Mouse (Mus musculus) forebrain, embryonic 10.5 days (tissue): ENCODE measurements around the gene Slc22a6. TPM values are rescaled to one million over a fixed set of nuclear protein-coding genes. Genes with fewer than 3 reads are reported as not detected.
A peak's percentile ranks its signal among the peaks of the same experiment; 100 is the strongest.

Experiments used
- DNase-seq: peaks from one replicate; pipeline ENCODE4 v3.0.0-alpha.2; 2017; ENCODE audit warnings: low spot score; ENCODE audit errors: extremely low spot score
- H3K27ac ChIP-seq: fragments of 300-500 bp; sonication (generic); 2 replicates; pipeline ENCODE4 v1.5.1; 2016; ENCODE audit warnings: mild to moderate bottlenecking
- H3K27me3 ChIP-seq: fragments of 300-500 bp; sonication (generic); 2 replicates; pipeline ENCODE4 v1.6.1; 2016; ENCODE audit warnings: mild to moderate bottlenecking; ENCODE audit not compliant: poor library complexity, severe bottlenecking
- H3K36me3 ChIP-seq: fragments of 300-500 bp; sonication (generic); replicated peaks from 2 replicates; pipeline ENCODE4 v1.6.1; 2016; ENCODE audit warnings: mild to moderate bottlenecking, moderate library complexity
- H3K4me1 ChIP-seq: fragments of 300-500 bp; sonication (generic); 2 replicates; pipeline ENCODE4 v1.6.1; 2016
- H3K4me3 ChIP-seq: fragments of 300-500 bp; sonication (generic); 2 replicates; pipeline ENCODE4 v1.5.1; 2016; ENCODE audit warnings: mild to moderate bottlenecking, moderate library complexity
- H3K9me3 ChIP-seq: fragments of 300-500 bp; sonication (generic); 2 replicates; pipeline ENCODE4 v1.6.1; 2016; ENCODE audit warnings: mild to moderate bottlenecking, moderate library complexity
- WGBS: fragments of 180-500 bp; shearing (Covaris S2); methylation state at CpG from one replicate; pipeline ENCODE4 v1.1.7; 2016; 5-methylcytosine and 5-hydroxymethylcytosine counted together
- polyA plus RNA-seq: library from polyadenylated mRNA; unstranded; fragments of >200 nt; fragmentation: Nextera tagmentation; extraction: Ambion mirVana; gene quantifications from 2 replicates; pipeline ENCODE4 v1.2.1, GENCODE M21; 2016

Gene Slc22a6
- polyA plus RNA-seq, 1 experiment from 2014 or later: not detected

DNA sequence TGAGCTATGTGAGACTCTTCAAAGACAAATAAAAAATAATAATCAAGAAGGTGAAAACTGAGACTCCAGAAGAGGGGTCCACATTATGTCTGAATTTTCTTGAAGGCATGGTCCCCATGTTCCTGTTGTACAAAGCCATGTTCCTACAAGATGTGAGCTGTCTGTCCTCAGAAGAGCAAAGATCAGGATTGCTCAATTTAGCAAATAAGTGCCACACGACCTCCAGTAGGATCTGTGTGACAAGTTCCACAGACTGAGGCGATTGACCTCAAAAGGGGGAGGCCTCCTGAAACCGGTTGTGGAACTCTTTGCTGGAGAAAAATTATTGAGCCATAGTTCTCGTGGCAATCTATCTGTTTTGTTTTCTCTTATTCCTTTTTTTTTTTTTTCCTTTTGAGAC lies 1.5 kb upstream of the Slc22a6 start:
- Histone ChIP-seq H3K36me3 (no peaks in the 10 kb centered on the region), H3K4me1 (peaks cover 8% of the 10 kb centered on the region), H3K27me3 (no peaks in the 10 kb centered on the region), H3K9me3 (no peaks in the 10 kb centered on the region), H3K4me3 (no peak overlapping the region), H3K27ac (no peak overlapping the region)
- WGBS: 74% methylated on average over 4 of the region's 4 CpGs
- DNase-seq: no peak

DNA sequence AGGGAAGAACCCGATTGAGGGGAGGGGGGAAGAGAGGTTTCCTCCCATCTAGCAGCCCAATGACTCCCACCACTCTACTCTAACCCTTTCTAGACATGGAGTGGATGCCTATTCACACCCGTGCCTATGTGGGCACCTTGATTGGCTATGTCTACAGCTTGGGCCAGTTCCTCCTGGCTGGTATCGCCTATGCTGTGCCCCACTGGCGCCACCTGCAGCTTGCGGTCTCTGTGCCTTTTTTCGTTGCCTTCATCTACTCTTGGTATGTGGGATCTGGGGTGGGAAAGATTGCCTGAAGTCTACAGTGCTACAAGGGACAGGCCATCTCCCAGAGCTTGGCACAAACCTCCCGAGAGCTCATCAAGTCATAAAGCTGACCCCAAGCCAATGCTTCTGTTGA lies 3.3 kb downstream of the Slc22a6 start:
- DNase-seq: no peak
- 92% methylated on average over 7 of the region's 7 CpGs for WGBS

DNA sequence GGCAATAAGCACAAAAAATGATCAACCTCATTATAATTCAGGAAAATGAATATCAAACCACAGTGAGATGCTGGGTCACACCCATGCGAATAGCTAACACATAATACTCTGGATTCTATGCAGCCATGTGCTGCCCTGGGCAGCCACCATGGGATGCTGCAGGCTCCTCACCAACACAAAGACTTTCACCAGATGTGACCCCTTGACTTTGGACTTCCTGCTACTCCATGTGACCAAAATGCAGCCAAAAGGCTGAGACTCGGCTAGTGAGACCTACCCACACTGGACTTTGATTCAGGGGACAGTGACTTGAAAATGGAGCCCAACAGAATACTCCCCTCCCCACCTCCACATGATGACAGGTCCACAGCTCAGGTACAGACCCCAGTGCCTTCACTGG lies 12.4 kb downstream of the Slc22a6 start:
- WGBS: 79% methylated on average over 2 of the region's 2 CpGs
- no peak overlapping the region for H3K27ac ChIP-seq
- H3K9me3 ChIP-seq: no peaks in the 10 kb centered on the region
- H3K4me3 ChIP-seq: no peak overlapping the region
- no peak for DNase-seq
- no peaks in the 10 kb centered on the region for H3K27me3 ChIP-seq
- no peaks in the 10 kb centered on the region for H3K4me1 ChIP-seq
- no peaks in the 10 kb centered on the region for H3K36me3 ChIP-seq

More for the DNA sequence above, 3.3 kb downstream of the Slc22a6 start:
- H3K36me3 ChIP-seq: no peaks in the 10 kb centered on the region
- H3K27ac ChIP-seq: no peak overlapping the region
- H3K27me3 ChIP-seq: no peaks in the 10 kb centered on the region
- peaks cover 8% of the 10 kb centered on the region for H3K4me1 ChIP-seq
- no peak overlapping the region for H3K4me3 ChIP-seq
- H3K9me3 ChIP-seq: no peaks in the 10 kb centered on the region

DNA sequence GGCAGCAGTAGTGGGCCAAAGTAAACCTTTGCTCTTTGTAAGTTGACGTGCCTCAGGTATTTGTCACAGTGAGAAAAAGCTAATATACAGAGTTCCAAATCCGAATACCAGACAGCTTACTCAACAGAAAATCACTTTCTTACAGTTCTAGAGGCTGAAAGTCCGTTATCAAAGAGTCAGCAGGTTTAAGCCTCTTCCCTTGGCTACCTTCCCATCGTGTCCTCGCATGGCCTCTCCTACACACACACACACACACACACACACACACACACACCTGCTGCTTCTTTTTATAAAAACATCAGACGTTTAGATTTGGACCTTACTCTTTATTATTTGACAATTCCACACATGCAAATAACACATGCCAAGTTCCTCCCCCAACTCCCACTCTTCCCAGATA lies 13.0 kb downstream of the Slc22a6 start:
- no peak overlapping the region for H3K4me3 ChIP-seq
- no peaks in the 10 kb centered on the region for H3K27me3 ChIP-seq
- no peaks in the 10 kb centered on the region for H3K36me3 ChIP-seq
- no peak overlapping the region for H3K27ac ChIP-seq
- no peak for DNase-seq
- WGBS: 81% methylated on average over 6 of the region's 6 CpGs
- H3K9me3 ChIP-seq: no peaks in the 10 kb centered on the region
- no peaks in the 10 kb centered on the region for H3K4me1 ChIP-seq

DNA sequence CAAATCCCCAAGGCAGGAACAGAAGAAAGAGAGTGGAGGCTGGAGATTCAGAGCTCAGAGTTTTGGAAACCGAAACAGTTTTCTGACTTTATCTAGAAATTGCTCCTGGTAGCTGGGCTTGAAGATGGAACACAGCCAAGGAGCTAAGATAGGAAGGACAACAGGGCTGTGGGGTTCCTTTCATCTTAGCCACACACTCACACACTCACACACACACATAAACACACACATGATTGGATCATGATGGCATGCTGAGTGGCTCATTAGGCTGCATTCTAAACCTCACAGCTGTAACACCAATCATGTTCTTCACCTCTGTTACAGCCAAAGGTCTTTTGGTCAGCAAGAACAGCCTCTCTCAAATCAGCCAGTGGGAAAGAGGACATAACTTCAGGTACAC lies 14.2 kb downstream of the Slc22a6 start:
- Histone ChIP-seq H3K27ac (no peak overlapping the region), H3K27me3 (no peaks in the 10 kb centered on the region), H3K36me3 (no peaks in the 10 kb centered on the region), H3K4me1 (no peaks in the 10 kb centered on the region), H3K9me3 (no peaks in the 10 kb centered on the region), H3K4me3 (no peak overlapping the region)
- 89% methylated on average over 1 of the region's 1 CpGs for WGBS
- DNase-seq: no peak

DNA sequence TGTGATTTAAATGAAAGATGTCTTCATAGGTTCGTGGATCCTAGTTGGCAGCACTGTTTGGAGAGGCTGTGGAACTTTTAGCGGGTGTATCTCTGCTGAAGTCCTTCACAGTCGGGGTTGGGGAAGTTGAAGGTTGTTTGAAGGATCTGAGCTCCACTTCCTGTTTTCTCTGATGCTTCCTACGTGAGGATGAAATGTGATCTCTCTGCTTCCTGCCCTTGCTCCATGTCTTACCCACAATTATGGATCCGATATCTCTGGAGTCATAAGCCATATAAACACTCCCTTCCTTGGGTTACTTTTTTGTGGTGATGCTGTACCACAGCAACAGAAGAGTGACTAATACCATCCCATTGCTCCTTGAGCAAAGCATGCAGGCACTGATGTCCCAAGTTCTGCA lies 24.2 kb downstream of the Slc22a6 start:
- no peak for DNase-seq
- H3K36me3 ChIP-seq: no peaks in the 10 kb centered on the region
- peaks cover 10% of the 10 kb centered on the region for H3K4me1 ChIP-seq
- 73% methylated on average over 5 of the region's 5 CpGs for WGBS
- H3K27ac ChIP-seq: no peak overlapping the region
- H3K9me3 ChIP-seq: no peaks in the 10 kb centered on the region
- no peaks in the 10 kb centered on the region for H3K27me3 ChIP-seq
- no peak overlapping the region for H3K4me3 ChIP-seq

DNA sequence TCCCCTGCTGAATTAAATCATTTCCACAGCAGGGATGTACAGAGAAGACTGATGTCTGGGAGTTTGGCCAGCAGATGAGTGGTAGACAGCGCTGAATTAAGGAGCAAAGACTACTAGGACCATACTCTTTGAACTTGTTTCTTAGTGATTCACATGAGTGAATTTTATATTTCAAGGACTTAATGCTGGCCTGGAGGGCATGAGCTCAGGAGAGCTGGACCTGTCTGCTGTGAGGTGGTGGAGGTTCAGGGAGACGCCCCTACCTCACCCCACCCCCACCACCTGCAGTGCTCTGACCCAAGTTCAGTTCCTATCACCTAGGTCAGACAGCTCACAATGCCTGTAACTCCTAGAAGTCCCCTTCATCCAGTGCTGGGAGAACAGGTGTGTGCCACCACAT lies 28.6 kb downstream of the Slc22a6 start:
- no peaks in the 10 kb centered on the region for H3K36me3 ChIP-seq
- no peak overlapping the region for H3K4me3 ChIP-seq
- H3K9me3 ChIP-seq: no peaks in the 10 kb centered on the region
- 77% methylated on average over 2 of the region's 2 CpGs for WGBS
- H3K27me3 ChIP-seq: no peaks in the 10 kb centered on the region
- no peak overlapping the region for H3K27ac ChIP-seq
- no peak for DNase-seq
- peaks cover 10% of the 10 kb centered on the region for H3K4me1 ChIP-seq

DNA sequence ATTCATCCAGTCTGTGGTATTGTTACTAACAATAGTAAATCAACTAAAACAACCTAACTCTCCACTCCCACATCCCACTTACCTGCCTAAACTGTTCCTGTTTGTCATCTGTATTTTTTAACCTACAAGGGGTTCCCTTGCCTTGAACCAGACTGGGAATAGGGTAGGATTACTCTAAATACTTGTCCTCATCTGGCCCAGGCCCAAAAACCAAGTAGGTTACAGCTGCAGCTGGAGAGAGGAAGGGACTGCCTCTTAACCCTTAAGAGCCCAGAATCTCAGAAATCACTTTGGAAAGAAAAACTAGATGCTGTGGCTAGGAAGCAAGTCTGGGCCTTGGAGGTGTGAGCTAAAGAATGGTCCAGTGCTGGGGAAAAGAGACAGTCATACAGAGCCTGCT lies 38.0 kb downstream of the Slc22a6 start:
- Histone ChIP-seq H3K27ac (no peak overlapping the region), H3K4me1 (0 out of 2 replicates have a peak, but pooled peaks cover 5% of the 10 kb centered on the region), H3K36me3 (no peaks in the 10 kb centered on the region), H3K4me3 (no peak overlapping the region), H3K27me3 (peaks cover 9% of the 10 kb centered on the region), H3K9me3 (no peaks in the 10 kb centered on the region)
- DNase-seq: no peak

DNA sequence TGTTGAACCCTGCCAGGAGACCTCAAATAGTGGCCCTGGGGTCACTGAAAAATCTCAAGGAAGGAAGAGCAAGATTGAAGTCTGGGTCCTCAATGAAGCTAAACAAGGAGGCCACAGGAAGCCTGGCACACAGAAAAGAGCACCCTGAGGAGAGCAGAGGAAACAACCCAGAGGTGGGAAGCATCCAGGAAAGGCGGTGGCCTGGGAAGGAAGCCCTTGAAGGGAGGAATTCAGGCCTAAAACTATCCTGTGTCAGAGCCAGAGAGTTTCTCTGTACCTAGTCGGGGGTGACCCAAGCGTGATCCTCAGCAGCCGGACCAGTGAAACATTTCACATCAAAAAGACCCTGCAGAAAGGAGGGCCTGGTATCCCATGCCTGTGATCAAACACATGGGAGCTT lies 38.5 kb downstream of the Slc22a6 start:
- 73% methylated on average over 4 of the region's 4 CpGs for WGBS
- H3K4me3 ChIP-seq: no peak overlapping the region
- H3K36me3 ChIP-seq: no peaks in the 10 kb centered on the region
- no peak for DNase-seq
- H3K9me3 ChIP-seq: no peaks in the 10 kb centered on the region
- H3K4me1 ChIP-seq: 0 out of 2 replicates have a peak, but pooled peaks cover 5% of the 10 kb centered on the region
- H3K27ac ChIP-seq: no peak overlapping the region
- H3K27me3 ChIP-seq: peaks cover 14% of the 10 kb centered on the region

DNA sequence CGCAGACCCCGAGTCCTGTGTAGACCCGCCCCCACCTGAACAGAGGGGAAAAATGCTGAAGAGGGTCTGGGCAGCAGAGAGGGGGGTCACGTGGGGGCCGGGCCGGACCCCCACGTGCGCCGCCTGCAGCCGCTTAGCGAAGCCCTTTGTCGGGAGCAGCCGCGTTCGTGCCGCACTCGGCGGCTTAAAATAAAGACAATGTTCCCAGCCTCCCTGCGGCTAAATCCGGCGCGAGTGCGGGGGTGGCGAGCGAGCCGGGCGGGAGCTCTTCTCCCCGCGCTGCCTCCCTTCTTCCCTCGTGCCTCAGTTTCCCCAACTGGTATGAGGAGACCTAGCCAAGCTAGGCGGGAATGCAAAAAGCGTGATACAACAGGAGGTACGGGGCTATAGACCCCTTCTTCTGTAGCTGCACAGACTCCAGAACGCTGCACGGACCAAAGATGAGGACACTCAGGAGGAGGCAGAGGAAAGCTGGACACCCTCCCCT lies 44.0 kb downstream of the Slc22a6 start:
- peaks cover 55% of the 10 kb centered on the region for H3K27me3 ChIP-seq
- peak; percentile 61 for DNase-seq
- H3K4me1 ChIP-seq: peaks cover 37% of the 10 kb centered on the region
- H3K27ac ChIP-seq: peak overlapping the region; percentile 83
- no peaks in the 10 kb centered on the region for H3K9me3 ChIP-seq
- no peaks in the 10 kb centered on the region for H3K36me3 ChIP-seq
- peak overlapping the region; percentile 57 for H3K4me3 ChIP-seq
- WGBS: 0% methylated on average over 34 of the region's 35 CpGs

DNA sequence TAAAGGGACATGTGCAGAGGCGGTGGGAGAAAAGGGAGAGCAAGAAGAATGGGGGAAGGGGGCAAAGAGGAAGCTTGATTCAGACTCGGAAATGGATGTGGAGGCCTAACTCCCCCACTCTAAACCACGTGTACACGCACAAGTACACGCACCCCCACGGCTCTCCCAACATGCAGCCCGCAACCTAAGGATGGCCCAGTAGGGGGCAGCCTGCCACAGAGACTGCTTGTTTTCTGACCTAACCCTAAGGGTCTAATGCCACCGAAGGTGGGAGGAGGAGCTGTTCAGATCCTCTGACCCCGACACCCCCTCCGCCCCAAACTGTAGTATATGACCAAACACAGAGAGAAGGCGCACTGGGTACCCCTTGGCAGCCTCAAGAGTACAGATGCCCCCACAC lies 44.5 kb downstream of the Slc22a6 start:
- H3K4me1 ChIP-seq: peaks cover 37% of the 10 kb centered on the region
- peak overlapping the region; percentile 83 for H3K27ac ChIP-seq
- WGBS: 3% methylated on average over 11 of the region's 11 CpGs
- peaks cover 55% of the 10 kb centered on the region for H3K27me3 ChIP-seq
- no peaks in the 10 kb centered on the region for H3K36me3 ChIP-seq
- H3K4me3 ChIP-seq: peak overlapping the region; percentile 57
- peak; percentile 68 for DNase-seq
- H3K9me3 ChIP-seq: no peaks in the 10 kb centered on the region

DNA sequence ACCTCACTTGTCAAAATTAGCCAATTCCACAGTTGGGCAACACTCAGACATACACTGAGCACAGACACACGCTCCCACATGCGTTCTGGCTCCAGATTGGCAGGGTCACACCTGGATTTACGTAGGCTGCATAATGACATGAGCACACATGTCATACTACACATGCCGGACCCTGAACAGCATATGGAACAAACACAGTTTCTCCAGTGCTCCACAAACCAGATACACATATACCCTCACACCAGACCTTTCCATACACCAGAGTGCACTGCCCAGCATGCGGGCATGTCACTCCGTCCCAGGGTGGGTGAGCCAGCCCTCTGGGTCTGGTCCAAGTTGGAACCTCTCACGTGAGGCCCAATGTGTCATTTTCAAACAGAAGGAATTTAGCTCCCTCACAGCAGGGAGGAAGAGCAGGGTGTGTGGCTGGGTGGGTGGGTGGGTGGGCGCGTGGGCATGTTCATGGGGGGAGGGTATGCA lies 45.6 kb downstream of the Slc22a6 start, which contains the start of gene Chrm1:
Gene Chrm1 (plus strand): TSS at position 430 of the 480 bp plus-strand sequence.
- H3K4me1 ChIP-seq: peaks cover 35% of the 10 kb centered on the region
- H3K4me3 ChIP-seq: peak within 1 kb of the TSS; percentile 57
- H3K36me3 ChIP-seq: no peaks in the 10 kb centered on the region
- peak within 1 kb of the TSS; percentile 5; the same call in 1 of the 2 replicates for H3K27ac ChIP-seq
- peaks cover 55% of the 10 kb centered on the region for H3K27me3 ChIP-seq
- H3K9me3 ChIP-seq: no peaks in the 10 kb centered on the region
- no peak for DNase-seq
- WGBS: 83% methylated on average over 9 of the region's 9 CpGs

DNA sequence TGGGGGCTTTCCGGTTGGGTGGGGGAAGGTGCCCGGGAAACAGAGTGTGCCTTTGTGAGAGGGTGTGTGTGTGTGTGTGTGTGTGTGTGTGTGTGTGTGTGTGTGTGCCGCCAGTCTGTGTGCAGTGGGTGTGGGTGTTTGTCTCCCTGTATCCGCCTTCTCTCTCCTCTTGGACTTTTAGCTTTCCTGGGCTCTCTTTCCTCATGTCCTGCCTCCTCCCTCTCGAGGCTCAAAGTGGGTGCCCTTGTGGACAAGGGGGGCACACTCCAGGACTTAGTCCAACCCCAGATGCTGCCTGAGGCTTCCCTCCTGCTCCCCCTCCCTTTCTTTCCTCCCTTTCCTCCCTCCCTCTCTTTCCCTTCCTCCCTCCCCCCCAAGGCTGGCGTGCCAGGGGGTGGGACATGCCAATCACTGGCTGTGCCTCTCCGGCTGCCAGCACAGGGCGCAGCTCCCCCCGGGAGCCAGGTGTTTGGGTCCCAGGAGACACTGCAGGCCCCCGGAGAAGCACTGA lies 46.1 kb downstream of the Slc22a6 start:
- H3K4me3 ChIP-seq: no peak overlapping the region
- H3K27ac ChIP-seq: 0 out of 2 replicates have a peak overlapping the region, but pooled peaks have one; percentile 5
- H3K27me3 ChIP-seq: peaks cover 55% of the 10 kb centered on the region
- no peaks in the 10 kb centered on the region for H3K36me3 ChIP-seq
- no peak for DNase-seq
- no peaks in the 10 kb centered on the region for H3K9me3 ChIP-seq
- H3K4me1 ChIP-seq: peaks cover 33% of the 10 kb centered on the region
- 61% methylated on average over 10 of the region's 10 CpGs for WGBS
